Mouse (Mus musculus) retina, postnatal 1 day (tissue): Measurements from ENCODE around the gene Proca1.

Source experiments
- DNase-seq: peaks from one replicate; pipeline ENCODE4 v3.0.0-alpha.2; 2012

Gene Proca1

GRCm38 (mm10) chr11:78193113-78193512 lies at the start of gene Proca1:
Gene Proca1 (plus strand): TSS chr11:78193392.
- peak; percentile 55 for DNase-seq

GRCm38 (mm10) chr11:78143520-78143919 lies 49.7 kb upstream of the Proca1 start:
- no peak for DNase-seq

GRCm38 (mm10) chr11:78146168-78146567 lies 47.0 kb upstream of the Proca1 start:
- DNase-seq, result no peak

GRCm38 (mm10) chr11:78146707-78147543 lies 46.3 kb upstream of the Proca1 start:
- DNase-seq, result no peak

- DNase-seq, result peak; percentile 26
Measured at GRCm38 (mm10) chr11:78151161-78151560, 42.0 kb upstream of the Proca1 start.

GRCm38 (mm10) chr11:78152299-78153231 lies 40.6 kb upstream of the Proca1 start:
- no peak for DNase-seq

GRCm38 (mm10) chr11:78153778-78154177 lies 39.4 kb upstream of the Proca1 start:
- no peak for DNase-seq

GRCm38 (mm10) chr11:78155674-78156073 lies 37.5 kb upstream of the Proca1 start:
- DNase-seq, result no peak

- DNase-seq, result no peak
Measured at GRCm38 (mm10) chr11:78156156-78156699, 37.0 kb upstream of the Proca1 start.

GRCm38 (mm10) chr11:78159096-78159495 lies 34.1 kb upstream of the Proca1 start:
- peak; percentile 92 for DNase-seq

- DNase-seq, result no peak
Measured at GRCm38 (mm10) chr11:78159557-78159956, 33.6 kb upstream of the Proca1 start.

- DNase-seq, result no peak
Measured at GRCm38 (mm10) chr11:78160171-78160570, 33.0 kb upstream of the Proca1 start.

- no peak for DNase-seq
Measured at GRCm38 (mm10) chr11:78160675-78161074, 32.5 kb upstream of the Proca1 start.

GRCm38 (mm10) chr11:78161169-78161568 lies 32.0 kb upstream of the Proca1 start:
- DNase-seq, result no peak

GRCm38 (mm10) chr11:78161968-78162367 lies 31.2 kb upstream of the Proca1 start:
- no peak for DNase-seq

- peak; percentile 73 for DNase-seq
Measured at GRCm38 (mm10) chr11:78162504-78162903, 30.7 kb upstream of the Proca1 start.

- DNase-seq, result no peak
Measured at GRCm38 (mm10) chr11:78163045-78163444, 30.1 kb upstream of the Proca1 start.

- peak; percentile 88 for DNase-seq
Measured at GRCm38 (mm10) chr11:78163681-78164603, 29.2 kb upstream of the Proca1 start.

GRCm38 (mm10) chr11:78164604-78164923 lies 28.6 kb upstream of the Proca1 start:
- no peak for DNase-seq

GRCm38 (mm10) chr11:78164924-78165760 lies 28.1 kb upstream of the Proca1 start, which contains the start of gene Traf4:
Gene Traf4 (minus strand): TSS chr11:78165589.
- peak; percentile 87 for DNase-seq

GRCm38 (mm10) chr11:78165761-78166109 lies 27.5 kb upstream of the Proca1 start:
- DNase-seq, result no peak
